Mouse (Mus musculus) thymus, postnatal 14 days (tissue): ENCODE measurements around the gene Armh1.
"Not testable (repeated sequence)": the region's sequence is repeated elsewhere in the genome, so short reads cannot be mapped to it uniquely, and the experiment has no call there.

Experiments used
- DNase-seq: peaks from one replicate; pipeline ENCODE4 v3.0.0; 2021

Gene Armh1

GRCm38 (mm10) chr4:117267831-117268437, 16.0 kb upstream of the Armh1 start:
- DNase-seq, result no peak

- peak; percentile 81 for DNase-seq
Measured at GRCm38 (mm10) chr4:117267284-117267683, 15.4 kb upstream of the Armh1 start.

GRCm38 (mm10) chr4:117262987-117263386, 11.1 kb upstream of the Armh1 start:
- no peak for DNase-seq

GRCm38 (mm10) chr4:117262101-117262913, 10.4 kb upstream of the Armh1 start:
- no peak for DNase-seq

GRCm38 (mm10) chr4:117261222-117261621, 9.3 kb upstream of the Armh1 start:
- DNase-seq, result no peak

GRCm38 (mm10) chr4:117259909-117260308, 8.0 kb upstream of the Armh1 start:
- not testable (repeated sequence) for DNase-seq

- no peak for DNase-seq
Measured at GRCm38 (mm10) chr4:117254672-117255071, 2.7 kb upstream of the Armh1 start.

GRCm38 (mm10) chr4:117254017-117254627, 2.2 kb upstream of the Armh1 start:
- no peak for DNase-seq

- no peak for DNase-seq
Measured at GRCm38 (mm10) chr4:117253218-117254016, 1.5 kb upstream of the Armh1 start.

GRCm38 (mm10) chr4:117252755-117253154, 830 bp upstream of the Armh1 start:
- no peak for DNase-seq

GRCm38 (mm10) chr4:117252351-117252750, 426 bp upstream of the Armh1 start:
- DNase-seq, result no peak

GRCm38 (mm10) chr4:117250982-117251381, 943 bp downstream of the Armh1 start:
- DNase-seq, result no peak

- no peak for DNase-seq
Measured at GRCm38 (mm10) chr4:117240867-117241266, 11.1 kb downstream of the Armh1 start.

GRCm38 (mm10) chr4:117239153-117239552, 12.8 kb downstream of the Armh1 start:
- no peak for DNase-seq

GRCm38 (mm10) chr4:117235822-117236221, 16.1 kb downstream of the Armh1 start:
- no peak for DNase-seq

GRCm38 (mm10) chr4:117234166-117234741, 17.7 kb downstream of the Armh1 start:
- no peak for DNase-seq

GRCm38 (mm10) chr4:117231208-117231607, 20.7 kb downstream of the Armh1 start:
- no peak for DNase-seq

GRCm38 (mm10) chr4:117230331-117230730, 21.6 kb downstream of the Armh1 start:
- no peak for DNase-seq

GRCm38 (mm10) chr4:117229590-117229989, 22.3 kb downstream of the Armh1 start:
- no peak for DNase-seq

GRCm38 (mm10) chr4:117225250-117225649, 26.7 kb downstream of the Armh1 start:
- DNase-seq, result no peak

- no peak for DNase-seq
Measured at GRCm38 (mm10) chr4:117224122-117224521, 27.8 kb downstream of the Armh1 start.

- DNase-seq, result no peak
Measured at GRCm38 (mm10) chr4:117223001-117223400, 28.9 kb downstream of the Armh1 start.

- no peak for DNase-seq
Measured at GRCm38 (mm10) chr4:117221836-117222235, 30.1 kb downstream of the Armh1 start.
